Mouse (Mus musculus) bone marrow macrophage, adult 2 months (primary cell): ENCODE data around the gene Slc50a1.

ENCODE experiments used
- CTCF ChIP-seq: IDR thresholded peaks from 2 replicates; pipeline ENCODE4 v1.5.1; 2012; ENCODE audit warnings: low read depth, mild to moderate bottlenecking, low read length, moderate library complexity
- POLR2A ChIP-seq: IDR thresholded peaks from 2 replicates; pipeline ENCODE4 v1.6.1; 2012; ENCODE audit warnings: mild to moderate bottlenecking, low read depth, low read length, borderline replicate concordance

DNA sequence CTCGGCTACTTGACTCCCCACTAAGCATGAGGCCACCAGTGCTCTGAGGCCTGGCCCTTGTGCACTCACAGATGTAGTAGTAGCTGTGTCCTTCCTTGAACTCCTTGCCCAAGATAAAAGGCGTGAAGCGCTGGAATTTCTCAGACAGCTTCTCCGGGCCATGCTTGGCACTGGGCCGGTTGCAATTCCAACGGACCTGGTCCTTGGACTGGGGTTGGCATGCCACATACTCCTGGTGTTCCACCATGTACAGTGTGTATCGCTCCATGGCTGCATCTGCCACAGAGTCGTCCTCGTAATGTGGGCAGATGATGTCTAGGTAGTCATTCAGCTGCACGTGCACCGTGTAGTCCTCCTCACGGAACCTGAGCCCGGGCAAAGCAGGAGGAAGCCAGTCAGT lies 5.7 kb upstream of the Slc50a1 start:
- no peak for TF ChIP-seq POLR2A
- TF ChIP-seq CTCF = no peak
